Mouse (Mus musculus) intestine, embryonic 16.5 days (tissue): ENCODE results near the gene Zfp580. TPM values are rescaled to one million over a fixed set of nuclear protein-coding genes. Genes with fewer than 3 reads are reported as not detected.

Experiments
- ATAC-seq: fragments of 200-750 bp; cut with Nextera tagmentation; 2 replicates; pipeline ENCODE4 v1.8.0; 2017; ENCODE audit warnings: moderate TSS enrichment, moderate library complexity
- H3K27ac ChIP-seq: fragments of 300-500 bp; sonication (generic); 2 replicates; pipeline ENCODE4 v1.5.1; 2014; ENCODE audit warnings: mild to moderate bottlenecking, low read length
- H3K27me3 ChIP-seq: fragments of 300-500 bp; sonication (generic); replicated peaks from 2 replicates; pipeline ENCODE4 v1.6.1; 2014; ENCODE audit warnings: low read length, control low read depth, mixed read lengths; ENCODE audit not compliant: control insufficient read depth, insufficient read depth
- H3K36me3 ChIP-seq: fragments of 300-500 bp; sonication (generic); 2 replicates; pipeline ENCODE4 v1.6.1; 2014; ENCODE audit warnings: low read length, control low read depth; ENCODE audit not compliant: control insufficient read depth, insufficient read depth
- H3K4me1 ChIP-seq: fragments of 300-500 bp; sonication (generic); 2 replicates; pipeline ENCODE4 v1.6.1; 2014; ENCODE audit warnings: low read length, control low read depth, mixed read lengths; ENCODE audit not compliant: control insufficient read depth, insufficient read depth
- H3K4me2 ChIP-seq: fragments of 300-500 bp; sonication (generic); 2 replicates; pipeline ENCODE4 v1.6.1; 2014; ENCODE audit warnings: low read depth, low read length, control low read depth
- H3K4me3 ChIP-seq: fragments of 300-500 bp; sonication (generic); 2 replicates; pipeline ENCODE4 v1.5.1; 2014; ENCODE audit warnings: mild to moderate bottlenecking, low read length
- H3K9ac ChIP-seq: fragments of 300-500 bp; sonication (generic); 2 replicates; pipeline ENCODE4 v1.6.1; 2014; ENCODE audit warnings: low read depth, low read length
- H3K9me3 ChIP-seq: fragments of 300-500 bp; sonication (generic); 2 replicates; pipeline ENCODE4 v1.6.1; 2016; ENCODE audit warnings: low read length, control low read depth; ENCODE audit not compliant: control insufficient read depth
- WGBS: fragments of 180-500 bp; shearing (Covaris S2); extraction: QIAGEN DNeasy Blood & Tissue Kit; methylation state at CpG from one replicate; pipeline ENCODE4 v1.1.7; 2014; 5-methylcytosine and 5-hydroxymethylcytosine counted together
- polyA plus RNA-seq: library from polyadenylated mRNA; unstranded; fragments of >200 nt; fragmentation: Nextera tagmentation; extraction: Ambion mirVana; gene quantifications from 2 replicates; pipeline ENCODE4 v1.2.1, GENCODE M21; 2015

The Zfp580 gene
- polyA plus RNA-seq, 1 experiment from 2014 or later: 20.2 TPM

- WGBS: 74% methylated on average over 2 of the region's 2 CpGs
- no peak for ATAC-seq
- no peak overlapping the region for H3K27ac ChIP-seq
- no peaks in the 10 kb centered on the region for H3K27me3 ChIP-seq
- H3K4me3 ChIP-seq: no peak overlapping the region
- no peaks in the 10 kb centered on the region for H3K4me1 ChIP-seq
- no peak overlapping the region for H3K9ac ChIP-seq
- no peak overlapping the region for H3K4me2 ChIP-seq
- no peaks in the 10 kb centered on the region for H3K9me3 ChIP-seq
- H3K36me3 ChIP-seq: peaks cover 5% of the 10 kb centered on the region
Observed at GRCm38 (mm10) chr7:5102564-5102963, 51.2 kb downstream of the Zfp580 start.

Other genes with a start within 250 kb of the Zfp580 start
- gene Ube2s, start 238.9 kb upstream of the Zfp580 start, polyA plus RNA-seq: 238 and 256 TPM in 2 replicates
- gene Shisa7, start 206.8 kb upstream of the Zfp580 start, polyA plus RNA-seq: 0.12 and 0.15 TPM in 2 replicates
- gene Isoc2b, start 181.3 kb upstream of the Zfp580 start, polyA plus RNA-seq: 17.8 and 22.9 TPM in 2 replicates
- 1.4 TPM in 2 replicates for gene Isoc2a, start 174.4 kb upstream of the Zfp580 start, polyA plus RNA-seq
- gene Gm36210, start 145.0 kb upstream of the Zfp580 start, polyA plus RNA-seq: not detected in 2 replicates
- 2.7 TPM in 2 replicates for gene Zfp628, start 136.3 kb upstream of the Zfp580 start, polyA plus RNA-seq
- 3.1 and 3.6 TPM in 2 replicates for gene Nat14, start 129.5 kb upstream of the Zfp580 start, polyA plus RNA-seq
- 3.6 and 3.7 TPM in 2 replicates for gene Ssc5d, start 125.8 kb upstream of the Zfp580 start, polyA plus RNA-seq
- gene Sbk2, start 87.1 kb upstream of the Zfp580 start, polyA plus RNA-seq: 0.56 and 0.58 TPM in 2 replicates
- gene Sbk3, start 80.4 kb upstream of the Zfp580 start, polyA plus RNA-seq: not detected in 2 replicates
- 20.3 and 21.7 TPM in 2 replicates for gene Zfp579, start 55.4 kb upstream of the Zfp580 start, polyA plus RNA-seq
- 24.3 and 27.3 TPM in 2 replicates for gene Zfp524, start 37.1 kb upstream of the Zfp580 start, polyA plus RNA-seq
- 25.4 and 27.1 TPM in 2 replicates for gene Fiz1, start 36.8 kb upstream of the Zfp580 start, polyA plus RNA-seq
- 3.6 and 4.7 TPM in 2 replicates for gene Gm44973, start 36.0 kb upstream of the Zfp580 start, polyA plus RNA-seq
- gene Zfp865, start 31.2 kb upstream of the Zfp580 start, polyA plus RNA-seq: 3.5 and 4.0 TPM in 2 replicates
- gene Ccdc106, start 31.0 kb upstream of the Zfp580 start, polyA plus RNA-seq: 10.1 and 13.7 TPM in 2 replicates
- not detected in 2 replicates for gene 4632433K11Rik, start 17.4 kb upstream of the Zfp580 start, polyA plus RNA-seq
- gene Zfp784, start 13.1 kb upstream of the Zfp580 start, polyA plus RNA-seq: 7.9 and 8.0 TPM in 2 replicates
- 107 and 112 TPM in 2 replicates for gene U2af2, start 10.6 kb downstream of the Zfp580 start, polyA plus RNA-seq
- gene Epn1, start 28.7 kb downstream of the Zfp580 start, polyA plus RNA-seq: 75.0 and 87.4 TPM in 2 replicates
- not detected in 2 replicates for gene Rfpl4, start 65.4 kb downstream of the Zfp580 start, polyA plus RNA-seq
- gene Rasl2-9, start 74.4 kb downstream of the Zfp580 start, polyA plus RNA-seq: 0.67 and 0.80 TPM in 2 replicates
- not detected in 2 replicates for gene Vmn1r55, start 98.1 kb downstream of the Zfp580 start, polyA plus RNA-seq
- not detected in 2 replicates for gene Vmn1r56, start 145.2 kb downstream of the Zfp580 start, polyA plus RNA-seq
- not detected in 2 replicates for gene Vmn1r57, start 167.0 kb downstream of the Zfp580 start, polyA plus RNA-seq